Mouse (Mus musculus) cortical plate, adult 2 months (tissue): ENCODE data around the gene Errfi1.

Experiments
- CTCF ChIP-seq: fragments of 200-500 bp; IDR thresholded peaks from 2 replicates; pipeline ENCODE4 v1.5.1; 2011; ENCODE audit warnings: mild to moderate bottlenecking, control low read depth, low read length; ENCODE audit not compliant: insufficient read depth; ENCODE audit errors: extremely low read depth
- POLR2A ChIP-seq: fragments of 200-500 bp; IDR thresholded peaks from 2 replicates; pipeline ENCODE4 v1.6.1; 2011; ENCODE audit warnings: mild to moderate bottlenecking, low read length, control low read depth; ENCODE audit not compliant: insufficient read depth; ENCODE audit errors: extremely low read depth

DNA sequence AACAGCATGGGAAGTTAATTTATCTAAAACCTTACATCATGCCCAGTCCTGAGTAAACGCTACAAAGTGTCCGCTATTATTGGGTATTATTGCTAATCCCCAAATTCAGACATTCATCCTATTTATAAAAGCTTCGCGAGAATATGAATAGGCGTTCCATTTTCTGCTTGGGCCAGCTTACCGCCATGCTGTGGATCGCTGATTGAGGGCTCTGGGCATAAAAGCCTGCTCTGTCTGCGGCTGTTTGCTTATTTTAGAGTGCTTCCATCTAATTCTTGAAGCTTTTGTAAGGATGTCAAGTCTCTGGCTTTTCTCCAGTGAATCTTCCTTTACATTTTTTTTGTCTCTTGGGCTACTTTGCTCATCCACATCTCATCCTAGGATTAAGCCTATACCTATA, 7.4 kb upstream of the Errfi1 start:
- no peak for TF ChIP-seq POLR2A
- TF ChIP-seq CTCF: no peak
